Mouse (Mus musculus): ENCODE data around the gene Rars.
"Not testable (repeated sequence)": the region's sequence is repeated elsewhere in the genome, so short reads cannot be mapped to it uniquely, and the experiment has no call there.

Gene Rars

GRCm38 (mm10) chr11:35834022-35834760 is at the start of gene Rars:
Rars (minus strand) TSS chr11:35834506.
- DNase-seq = peak; percentile 94

GRCm38 (mm10) chr11:35882777-35883176 is 48.5 kb upstream of the Rars start:
- DNase-seq = no peak

DNA sequence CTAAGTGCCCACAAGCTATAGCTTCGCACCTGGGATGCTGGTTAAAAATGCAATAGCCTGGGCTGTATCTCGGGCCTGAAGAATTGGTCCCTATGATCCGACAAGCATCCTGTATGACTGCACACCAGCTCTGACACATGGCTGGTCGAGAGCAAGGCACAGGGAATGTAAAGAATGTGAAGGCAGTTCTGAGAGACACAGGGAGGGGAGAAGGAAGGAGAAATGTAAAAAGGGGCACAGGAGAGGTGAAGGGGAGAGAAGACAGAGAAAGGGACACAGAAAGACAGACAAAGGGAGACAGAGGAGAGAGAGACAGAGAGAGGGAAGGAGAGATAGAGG is 44.2 kb upstream of the Rars start:
- no peak for DNase-seq

- DNase-seq = no peak
These were observed 43.6 kb upstream of the Rars start for GRCm38 (mm10) chr11:35877651-35878558.

DNA sequence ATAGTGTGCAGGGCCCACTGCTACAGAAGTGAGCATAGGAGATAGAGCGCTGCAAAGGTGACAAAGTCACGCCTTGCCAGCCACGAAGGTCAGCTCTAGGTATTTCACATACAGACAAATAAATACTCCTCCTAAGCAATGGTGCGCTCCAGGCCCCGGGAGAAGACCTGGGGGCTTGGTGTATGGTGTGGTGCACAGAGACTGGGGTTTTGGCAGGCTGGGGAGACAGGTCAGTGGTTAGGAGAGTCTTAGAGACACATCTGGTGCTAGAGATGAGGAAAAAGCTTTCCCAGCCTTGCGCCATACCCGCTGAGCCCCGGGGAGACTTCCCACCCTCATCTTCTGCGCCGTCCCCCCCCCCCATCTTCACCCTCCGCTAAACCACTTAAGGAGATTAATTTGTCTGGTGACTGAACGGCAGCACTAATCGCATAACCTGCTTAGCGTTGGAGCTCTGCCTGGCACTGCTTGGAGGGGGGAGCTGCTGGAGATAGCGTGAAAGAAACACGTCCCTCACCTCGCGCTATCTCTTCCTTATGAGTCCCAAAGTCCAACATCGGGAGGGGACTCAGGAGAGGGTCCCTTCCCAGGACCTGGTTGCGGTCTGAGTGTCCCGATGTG is 39.4 kb upstream of the Rars start:
- no peak for DNase-seq

- DNase-seq = no peak
These were observed 36.7 kb upstream of the Rars start for GRCm38 (mm10) chr11:35870961-35871360.

GRCm38 (mm10) chr11:35866140-35866539 is 31.8 kb upstream of the Rars start:
- no peak for DNase-seq

DNA sequence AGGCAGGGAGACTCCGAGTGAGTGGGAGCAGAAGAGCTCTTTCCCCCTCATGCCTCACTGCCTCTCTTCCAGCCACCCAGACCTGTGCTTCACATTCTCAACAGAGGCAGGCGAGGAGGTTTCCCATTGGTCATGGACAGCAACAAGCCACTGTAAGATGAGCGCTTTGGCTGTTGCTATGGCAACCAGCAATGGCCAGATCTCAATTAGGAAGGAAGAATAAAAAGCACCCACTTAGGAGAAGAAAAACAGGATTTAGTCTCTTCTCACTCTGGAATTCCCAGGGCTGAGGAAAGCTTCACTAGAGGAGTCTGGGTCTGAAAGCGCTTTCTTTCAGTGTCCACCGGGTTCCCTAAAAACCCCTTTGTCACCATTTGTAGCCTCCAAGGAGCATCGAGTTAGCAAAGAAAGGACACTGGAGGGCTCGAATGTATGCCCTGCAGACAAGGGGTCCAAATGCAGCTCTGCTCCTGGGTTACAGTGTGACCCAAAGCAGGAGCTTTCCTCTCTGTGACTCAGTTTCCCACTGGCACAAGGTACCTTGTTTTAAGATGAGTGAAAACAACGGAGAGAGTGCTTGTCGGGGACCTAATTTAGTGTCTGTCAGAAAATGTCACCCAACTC is 30.8 kb upstream of the Rars start:
- no peak for DNase-seq

GRCm38 (mm10) chr11:35863653-35864052 is 29.3 kb upstream of the Rars start:
- no peak for DNase-seq

DNA sequence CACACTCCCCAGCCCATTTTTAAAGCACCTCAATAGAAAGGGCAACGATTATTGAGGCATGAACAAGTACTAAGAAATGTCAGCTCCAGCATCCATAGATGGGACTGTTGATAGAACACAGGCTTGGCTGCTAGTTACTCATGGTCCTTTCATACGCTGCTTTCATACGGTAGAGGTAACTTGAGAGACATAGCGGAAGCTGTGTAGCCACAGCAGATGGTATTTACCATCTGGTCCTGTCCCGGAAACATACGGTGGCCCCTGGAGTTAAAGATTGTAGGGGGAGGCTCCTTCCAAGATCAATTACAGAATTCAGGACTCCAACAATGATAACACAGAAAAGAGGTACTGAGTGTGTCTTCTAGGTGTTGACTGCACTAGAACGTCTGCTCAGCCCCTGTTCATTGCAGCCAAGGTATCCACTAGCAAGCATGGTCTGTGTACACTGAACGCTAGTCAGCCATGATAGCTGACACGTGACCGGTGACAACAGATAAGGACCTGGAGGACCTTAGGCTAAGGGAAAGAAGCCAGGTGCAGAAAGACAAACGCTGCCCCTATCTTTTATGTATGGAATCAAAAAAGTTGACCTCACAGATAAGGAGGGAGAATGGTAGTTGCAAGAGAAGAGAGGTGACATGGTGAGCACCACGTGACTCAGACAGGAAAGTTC is 23.2 kb upstream of the Rars start:
- DNase-seq = no peak

- DNase-seq = no peak
These were observed 22.2 kb upstream of the Rars start for GRCm38 (mm10) chr11:35856359-35857040.

DNA sequence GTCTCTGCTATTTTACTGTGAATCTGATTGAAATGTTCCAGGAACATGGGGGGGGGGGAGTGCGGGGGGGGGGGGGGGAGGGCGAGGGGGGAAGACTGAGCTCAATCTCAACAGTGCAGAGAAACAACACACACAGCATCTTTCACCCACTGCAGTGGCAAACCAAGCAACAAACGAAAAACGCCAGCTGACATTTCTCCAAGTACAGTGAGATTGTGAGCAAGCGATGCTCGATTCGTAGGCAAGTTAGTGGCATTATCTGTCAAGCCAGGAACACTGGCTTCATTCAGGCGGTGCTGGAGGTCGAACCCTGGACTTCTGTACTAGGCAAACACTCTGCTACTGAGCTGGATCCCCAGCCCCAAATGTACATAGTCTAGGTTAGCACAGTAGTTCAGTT is 21.3 kb upstream of the Rars start:
- no peak for DNase-seq

DNA sequence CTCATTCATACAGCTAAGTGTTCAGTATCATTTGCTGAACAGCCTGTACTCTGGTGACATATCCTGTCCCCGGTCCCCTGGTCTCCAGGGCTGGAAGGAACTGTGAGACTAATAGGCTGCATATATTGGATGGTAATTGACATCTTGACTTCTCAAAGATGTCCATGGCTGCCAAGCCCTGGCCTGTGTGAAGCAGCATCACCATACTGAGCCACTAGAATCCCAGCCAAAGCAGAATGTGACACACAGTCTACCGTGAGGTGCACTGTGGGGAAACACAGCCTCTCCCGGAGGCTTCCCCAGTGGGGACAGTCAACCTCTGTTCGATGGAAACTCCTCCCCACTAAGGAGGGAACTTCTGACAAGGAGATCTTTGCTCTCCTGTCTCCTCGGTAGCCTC is 20.6 kb upstream of the Rars start:
- no peak for DNase-seq

DNA sequence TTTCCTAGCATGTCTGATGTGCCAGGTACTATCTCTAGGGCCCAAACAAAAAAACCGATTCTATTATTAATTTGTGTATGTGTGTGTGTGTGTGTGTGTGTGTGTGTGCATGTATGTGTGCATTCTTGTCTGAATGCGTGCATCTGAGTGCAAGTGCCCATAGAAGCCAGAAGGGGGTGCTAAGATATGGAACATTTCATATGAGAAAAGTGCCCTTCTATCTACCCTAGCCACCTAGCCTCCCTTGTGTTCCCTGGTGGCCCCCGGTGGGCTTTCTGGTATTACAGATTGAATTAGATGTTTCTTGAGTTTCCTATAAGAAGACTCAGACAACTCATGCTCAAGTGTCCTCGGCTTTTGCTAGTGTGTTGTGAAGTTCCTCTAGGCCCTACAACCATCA is 19.3 kb upstream of the Rars start:
- DNase-seq = no peak

- peak; percentile 32 for DNase-seq
These were observed 18.4 kb upstream of the Rars start for GRCm38 (mm10) chr11:35852731-35853130.

DNA sequence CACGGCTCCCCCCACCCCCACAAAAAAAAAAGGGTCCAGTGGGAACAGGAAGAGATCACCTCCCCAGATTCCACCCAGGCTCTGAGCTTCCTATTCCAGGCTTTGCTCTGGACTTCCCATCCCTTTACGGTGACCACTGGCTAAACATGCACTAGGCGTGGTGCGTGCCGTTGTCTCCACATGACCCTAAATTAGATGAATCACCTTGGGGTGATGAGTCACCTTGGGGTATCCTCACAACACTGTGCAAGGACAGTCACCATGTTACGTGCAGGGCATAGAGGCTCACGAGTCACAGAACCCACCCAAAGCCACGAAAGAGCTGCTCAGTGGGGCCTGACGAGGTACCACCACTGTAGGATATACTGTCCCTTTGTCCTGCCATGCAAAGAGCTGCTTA is 10.0 kb upstream of the Rars start:
- no peak for DNase-seq

DNA sequence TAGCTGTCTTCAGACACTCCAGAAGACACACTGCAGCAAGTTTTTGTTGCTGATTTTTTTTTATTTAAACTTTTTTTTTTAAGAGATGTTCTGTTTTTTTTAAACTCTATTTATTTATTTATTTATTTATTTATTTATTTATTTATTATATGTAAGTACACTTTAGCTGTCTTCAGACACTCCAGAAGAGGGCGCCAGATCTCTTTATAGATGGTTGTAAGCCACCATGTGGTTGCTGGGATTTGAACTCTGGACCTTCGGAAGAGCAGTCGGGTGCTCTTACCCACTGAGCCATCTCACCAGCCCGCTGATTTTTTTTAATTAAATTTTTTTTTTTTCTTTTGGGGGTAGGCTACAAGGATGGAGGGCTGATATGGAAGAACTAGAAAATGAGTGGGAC is 8.3 kb upstream of the Rars start:
- not testable (repeated sequence) for DNase-seq

- DNase-seq = no peak
These were observed 7.5 kb upstream of the Rars start for GRCm38 (mm10) chr11:35841738-35842325.

DNA sequence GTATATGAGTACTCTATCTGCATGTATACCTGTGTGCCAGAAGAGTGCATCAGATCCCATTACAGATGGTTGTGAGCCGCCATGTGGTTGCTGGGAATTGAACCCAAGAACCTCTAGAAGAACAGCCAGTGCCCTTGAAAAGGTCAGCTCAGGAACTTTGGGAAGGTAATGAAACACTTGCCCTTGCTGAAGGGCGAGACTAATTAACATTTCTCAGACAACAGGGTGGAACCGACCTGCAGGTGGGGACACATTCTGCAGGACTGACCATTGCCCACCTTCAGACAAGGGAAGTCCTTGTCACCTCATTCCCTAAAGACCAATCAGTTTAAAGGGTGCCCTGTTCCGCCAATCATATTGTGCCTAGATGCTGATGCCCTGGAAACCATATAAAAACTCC is 6.5 kb upstream of the Rars start:
- DNase-seq = not testable (repeated sequence)

- DNase-seq = no peak
These were observed 6.0 kb upstream of the Rars start for GRCm38 (mm10) chr11:35840282-35840681.
